Mouse (Mus musculus): ENCODE results near the gene Gtpbp4.

DNA sequence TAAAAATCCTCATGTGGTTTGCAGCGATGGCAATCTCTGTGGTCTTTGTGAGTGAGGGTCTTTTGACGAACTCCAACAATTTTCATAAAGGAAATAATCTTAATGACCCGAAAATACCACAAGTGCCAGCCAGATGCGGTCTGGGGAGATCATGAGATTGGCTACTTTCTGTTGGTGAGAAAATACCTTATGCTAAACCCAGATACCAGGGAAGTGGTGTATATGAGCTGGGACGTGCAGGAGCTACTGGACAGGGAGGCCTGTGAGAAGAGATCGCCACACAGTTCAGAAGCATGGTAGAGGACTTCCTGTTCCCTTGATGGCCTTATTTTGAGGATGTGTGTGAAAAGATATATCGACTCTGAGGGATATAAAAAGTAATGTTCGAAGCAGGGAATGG is 28.1 kb downstream of the Gtpbp4 start:
- no peak for TF ChIP-seq CTCF (IDR thresholded peaks at IDR 0.05; ENCODE audit: extremely low read depth, insufficient read depth, low read length)
- no peak for TF ChIP-seq POLR2A (IDR thresholded peaks at IDR 0.05; ENCODE audit: extremely low read depth, insufficient read depth, low read length)

All from cortical plate, adult 2 months (tissue).